Mouse (Mus musculus) CH12.LX (cell line): ENCODE measurements around the gene Runx2. TPM values are rescaled to one million over a fixed set of nuclear protein-coding genes. Genes with fewer than 3 reads are reported as not detected.

ENCODE experiments used
- DNase-seq: peaks from one replicate; pipeline ENCODE4 v3.0.0-alpha.2; 2013; ENCODE audit errors: extremely low read depth
- H3K27ac ChIP-seq: 2 replicates; pipeline ENCODE4 v1.5.1; 2012; ENCODE audit warnings: low read depth, mild to moderate bottlenecking, control low read depth, moderate library complexity; ENCODE audit not compliant: insufficient read depth
- H3K27me3 ChIP-seq: replicated peaks from 2 replicates; pipeline ENCODE3; 2012; ENCODE audit warnings: inconsistent platforms
- H3K36me3 ChIP-seq, 2 experiments: replicated peaks in 1 of 2; 2 replicates each; pipeline versions ENCODE3 to v1.6.1; 2012; ENCODE audit warnings: inconsistent platforms in 1 of 2, low read length in 1 of 2, mild to moderate bottlenecking in 1 of 2, mixed read lengths in 1 of 2, moderate library complexity in 1 of 2; ENCODE audit not compliant: control insufficient read depth in 1 of 2, insufficient read depth in 1 of 2
- H3K4me1 ChIP-seq, 2 experiments: 2 replicates each; pipeline ENCODE4 v1.6.1; 2012; ENCODE audit warnings: inconsistent platforms in 1 of 2, moderate library complexity in 1 of 2; ENCODE audit not compliant: insufficient read depth in 2 of 2, control insufficient read depth in 1 of 2
- H3K4me2 ChIP-seq: 2 replicates; pipeline ENCODE4 v1.6.1; 2012; ENCODE audit warnings: low read depth, mild to moderate bottlenecking, control low read depth; ENCODE audit not compliant: poor library complexity, insufficient read depth, severe bottlenecking
- H3K4me3 ChIP-seq, 3 experiments: fragments of 150-350 bp in 1 of 3; sonication (generic) in 1 of 3; replicated peaks in 1 of 3; 2 replicates each; pipeline versions ENCODE3 to v1.5.1; 2011 to 2012; ENCODE audit warnings: low read depth in 2 of 3, low read length in 2 of 3, mild to moderate bottlenecking in 2 of 3, moderate library complexity in 2 of 3, control low read depth in 1 of 3, improper control_type of control experiment in 1 of 3, inconsistent platforms in 1 of 3, mixed read lengths in 1 of 3; ENCODE audit not compliant: poor library complexity in 1 of 3
- H3K79me2 ChIP-seq: replicated peaks from 2 replicates; pipeline ENCODE4 v1.6.1; 2012; ENCODE audit warnings: mild to moderate bottlenecking, moderate library complexity; ENCODE audit not compliant: control insufficient read depth, poor library complexity, insufficient read depth, severe bottlenecking; ENCODE audit errors: extremely low read depth
- H3K9ac ChIP-seq: 2 replicates; pipeline ENCODE4 v1.6.1; 2012; ENCODE audit warnings: low read depth, mild to moderate bottlenecking, control low read depth, moderate library complexity; ENCODE audit not compliant: insufficient read depth
- H3K9me3 ChIP-seq: replicated peaks from 2 replicates; pipeline ENCODE3; 2012; ENCODE audit warnings: low read length, inconsistent platforms, mixed read lengths
- BHLHE40 ChIP-seq: IDR thresholded peaks from 2 replicates; pipeline ENCODE4 v1.6.1; 2011; ENCODE audit warnings: mild to moderate bottlenecking, low read depth, low read length, improper control_type of control experiment
- CHD1 ChIP-seq: IDR thresholded peaks from 2 replicates; pipeline ENCODE4 v1.6.1; 2012; ENCODE audit warnings: low read depth, low read length, improper control_type of control experiment, inconsistent platforms
- CHD2 ChIP-seq: IDR thresholded peaks from 2 replicates; pipeline ENCODE4 v1.6.1; 2011; ENCODE audit warnings: low read length, improper control_type of control experiment
- CTCF ChIP-seq, 2 experiments: IDR thresholded peaks in 1 of 2; conservative IDR thresholded peaks in 1 of 2; 2 replicates each; pipeline ENCODE4 v1.5.1; 2011 to 2012; ENCODE audit warnings: low read depth in 2 of 2, low read length in 2 of 2, improper control_type of control experiment in 1 of 2, inconsistent platforms in 1 of 2, mild to moderate bottlenecking in 1 of 2, moderate library complexity in 1 of 2
- EP300 ChIP-seq: IDR thresholded peaks from 2 replicates; pipeline ENCODE4 v1.6.1; 2011; ENCODE audit warnings: low read length, improper control_type of control experiment
- ETS1 ChIP-seq: conservative IDR thresholded peaks from 2 replicates; pipeline ENCODE4 v1.6.1; 2012; ENCODE audit warnings: low read depth, mild to moderate bottlenecking, inconsistent platforms, low read length, improper control_type of control experiment, moderate library complexity
- HCFC1 ChIP-seq: IDR thresholded peaks from 2 replicates; pipeline ENCODE4 v1.6.1; 2012; ENCODE audit warnings: low read depth, mild to moderate bottlenecking, inconsistent platforms, low read length, improper control_type of control experiment
- IRF4 ChIP-seq: IDR thresholded peaks from 2 replicates; pipeline ENCODE4 v1.6.1; 2014; ENCODE audit warnings: low read depth, mild to moderate bottlenecking, inconsistent platforms, low read length, improper control_type of control experiment
- JUN ChIP-seq: IDR thresholded peaks from 2 replicates; pipeline ENCODE4 v1.6.1; 2011; ENCODE audit warnings: low read depth, mild to moderate bottlenecking, low read length, improper control_type of control experiment, moderate library complexity; ENCODE audit not compliant: insufficient read depth
- JUND ChIP-seq: conservative IDR thresholded peaks from 2 replicates; pipeline ENCODE4 v1.6.1; 2011; ENCODE audit warnings: low read depth, low read length, improper control_type of control experiment
- MAFK ChIP-seq: IDR thresholded peaks from 2 replicates; pipeline ENCODE4 v1.6.1; 2011; ENCODE audit warnings: low read length, improper control_type of control experiment; ENCODE audit not compliant: insufficient replicate concordance
- MAX ChIP-seq: IDR thresholded peaks from 2 replicates; pipeline ENCODE4 v1.6.1; 2011; ENCODE audit warnings: low read length, improper control_type of control experiment
- MEF2A ChIP-seq: IDR thresholded peaks from 2 replicates; pipeline ENCODE4 v1.6.1; 2014; ENCODE audit warnings: low read depth, mild to moderate bottlenecking, inconsistent platforms, low read length, improper control_type of control experiment, borderline replicate concordance
- PAX5 ChIP-seq: IDR thresholded peaks from 2 replicates; pipeline ENCODE4 v1.6.1; 2012; ENCODE audit warnings: low read length, inconsistent platforms, mixed read lengths
- SIN3A ChIP-seq: IDR thresholded peaks from 2 replicates; pipeline ENCODE4 v1.6.1; 2012; ENCODE audit warnings: low read length, improper control_type of control experiment, inconsistent platforms
- SMC3 ChIP-seq: IDR thresholded peaks from 2 replicates; pipeline ENCODE4 v1.6.1; 2011; ENCODE audit warnings: low read depth, low read length, improper control_type of control experiment
- TCF12 ChIP-seq: IDR thresholded peaks from 2 replicates; pipeline ENCODE4 v1.6.1; 2014; ENCODE audit warnings: low read depth, mild to moderate bottlenecking, inconsistent platforms, low read length, improper control_type of control experiment
- USF1 ChIP-seq: IDR thresholded peaks from 2 replicates; pipeline ENCODE4 v1.6.1; 2014; ENCODE audit warnings: low read depth, mild to moderate bottlenecking, inconsistent platforms, low read length, improper control_type of control experiment
- USF2 ChIP-seq: conservative IDR thresholded peaks from 2 replicates; pipeline ENCODE4 v1.6.1; 2011; ENCODE audit warnings: low read depth, low read length, improper control_type of control experiment
- ZNF384 ChIP-seq: IDR thresholded peaks from 2 replicates; pipeline ENCODE4 v1.6.1; 2012; ENCODE audit warnings: low read depth, low read length, improper control_type of control experiment, inconsistent platforms
- dilution Hi-C: fragments of 300-500 bp; cut with MboI; formaldehyde crosslinking; loops from 2 replicates; pipeline ENCODE4 v1.14.3; 2020; ENCODE audit warnings: low sequenced_read_pairs; ENCODE audit not compliant: extremely low pct_unique_long_range_greater_than_20kb, extremely low pct_ligation_motif_present
- in situ Hi-C: fragments of 300-500 bp; cut with MboI; formaldehyde crosslinking; loops from 3 replicates; pipeline ENCODE4 v1.14.3; 2019; ENCODE audit warnings: low sequenced_read_pairs, low pct_ligation_motif_present, low pct_unique_long_range_greater_than_20kb, mixed read lengths
- polyA plus RNA-seq: library from polyadenylated mRNA; unstranded; fragments of >175 nt; gene quantifications from 2 replicates; pipeline ENCODE4 v1.2.1, GENCODE M21; 2012; ENCODE audit warnings: low read depth; ENCODE audit not compliant: insufficient read length
- total RNA-seq, 2 experiments: library from RNA; depleted of rRNA; stranded (reverse); fragments of 300-350 nt in 1 of 2; fragments of >200 nt in 1 of 2; gene quantifications; 2 replicates each; pipeline ENCODE4 v1.2.3; 2012 to 2014

Runx2 gene
- total and polyA plus RNA-seq, 3 experiments: 0.70 to 1.4 (median 1.1) TPM

- dilution Hi-C loops: no loop called here
- TF ChIP-seq SIN3A (peak; percentile 55), IRF4 (peak; percentile 39; the same call in 1 of the 2 replicates), CHD2 (peak; percentile 21; the same call in 1 of the 2 replicates), MAX (no peak), MEF2A (peak; percentile 72; the same call in 1 of the 2 replicates), ETS1 (peak; percentile 87), TCF12 (peak; percentile 30; the same call in 1 of the 2 replicates), EP300 (peak; percentile 81), BHLHE40 (peak; percentile 55), JUND (peak; percentile 68; the same call in 1 of the 2 replicates), SMC3 (no peak), HCFC1 (peak; percentile 34; the same call in 1 of the 2 replicates), CTCF (conservative IDR thresholded peaks at IDR 0.05 in 1 of 2, IDR thresholded peaks at IDR 0.05 in 1 of 2; ENCODE audit: low read depth in 2 of 2, low read length in 2 of 2) (no peak), USF1 (no peak), USF2 (no peak), CHD1 (peak; percentile 38; the same call in 1 of the 2 replicates), ZNF384 (peak; percentile 81), MAFK (peak; percentile 61; the same call in 1 of the 2 replicates), JUN (peak; percentile 55; the same call in 1 of the 2 replicates)
- in situ Hi-C loops: no loop called here
Measured at GRCm38 (mm10) chr17:44767375-44767774, 47.2 kb downstream of the Runx2 start.

DNA sequence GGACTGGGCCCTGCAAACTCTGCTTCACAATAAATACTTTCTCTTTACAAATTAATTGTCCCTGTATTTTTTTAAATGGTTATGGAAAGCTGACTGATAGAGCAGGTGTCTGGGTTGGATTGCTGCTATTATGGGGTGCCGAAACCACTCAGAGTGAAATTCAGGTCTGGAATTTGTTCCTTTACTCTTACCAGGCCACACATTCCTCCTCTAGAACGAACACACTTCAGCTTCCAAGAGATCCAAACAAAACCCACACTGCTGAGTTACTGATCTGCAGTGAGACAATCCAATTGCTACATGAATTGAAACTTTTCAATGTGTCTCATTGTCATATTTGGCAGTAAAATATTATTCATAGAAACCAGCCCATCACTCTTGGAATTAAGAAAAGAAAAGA, 47.6 kb downstream of the Runx2 start:
- Histone ChIP-seq H3K4me1 (peaks cover 4 to 20% of the 10 kb centered on the region in 2 experiments; a peak in 3 of 4 replicates), H3K27me3 (no peaks in the 10 kb centered on the region), H3K4me3 (no peak overlapping the region), H3K27ac (peak overlapping the region; percentile 45; the same call in 1 of the 2 replicates), H3K79me2 (no peaks in the 10 kb centered on the region), H3K4me2 (peak overlapping the region; percentile 95), H3K9me3 (no peaks in the 10 kb centered on the region), H3K36me3 (no peaks in the 10 kb centered on the region), H3K9ac (peak overlapping the region; percentile 66)
- in situ Hi-C loops: no loop called here
- no peak for DNase-seq
- dilution Hi-C loops: no loop called here
- TF ChIP-seq CHD1: 0 out of 2 replicates have a peak, but pooled peaks have one; percentile 9
- TF ChIP-seq PAX5: no peak

More at GRCm38 (mm10) chr17:44767375-44767774, 47.2 kb downstream of the Runx2 start:
- Histone ChIP-seq H3K27me3 (no peaks in the 10 kb centered on the region), H3K9me3 (no peaks in the 10 kb centered on the region), H3K4me2 (no peak overlapping the region; the same call in none of the 2 replicates), H3K9ac (no peak overlapping the region; the same call in 1 of the 2 replicates), H3K36me3 (no peaks in the 10 kb centered on the region), H3K4me1 (peaks cover 4 to 20% of the 10 kb centered on the region in 2 experiments; a peak in 3 of 4 replicates), H3K27ac (no peak overlapping the region), H3K4me3 (no peak overlapping the region), H3K79me2 (no peaks in the 10 kb centered on the region)
- peak; percentile 49 for DNase-seq
